Mouse (Mus musculus) leukemia stem cell, adult 10-12 weeks (primary cell): Measurements from ENCODE around the gene 4930412O13Rik. TPM values are rescaled to one million over a fixed set of nuclear protein-coding genes. Genes with fewer than 3 reads are reported as not detected.

Experiments used
- polyA plus RNA-seq: library from polyadenylated mRNA; stranded (reverse); fragments of >175 nt; gene quantifications from 2 replicates; pipeline ENCODE4 v1.2.3, GENCODE M21; 2012; ENCODE audit warnings: low replicate concordance

Gene 4930412O13Rik
- not detected in 2 replicates for polyA plus RNA-seq

DNA sequence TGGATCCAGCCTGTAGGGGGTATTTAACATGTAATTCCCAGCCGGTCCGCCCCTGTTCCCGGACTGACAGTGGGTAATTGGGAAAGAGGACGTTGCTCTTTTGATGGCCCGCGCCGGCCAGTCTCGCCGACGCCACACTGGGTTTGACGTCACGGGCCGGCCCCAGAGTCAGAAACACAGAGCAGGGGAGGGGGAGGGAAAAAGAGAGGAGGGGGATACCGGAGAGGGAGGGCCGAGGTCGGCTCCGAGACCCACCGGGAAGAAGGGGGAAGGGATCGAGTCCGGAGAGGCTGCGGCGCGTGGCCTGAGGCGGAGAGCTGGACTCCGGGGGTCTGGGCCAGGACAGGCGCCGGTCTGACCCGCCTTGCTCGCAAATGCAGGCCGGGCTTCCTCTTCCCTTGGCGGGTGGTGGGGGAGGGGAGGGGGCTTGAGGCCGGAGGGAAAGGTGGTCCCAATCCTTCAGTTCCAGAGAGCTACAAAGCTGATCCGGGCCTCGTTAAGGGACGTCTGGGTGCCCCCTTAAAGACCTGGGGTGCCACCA, at the start of gene 4930412O13Rik:
Gene 4930412O13Rik, plus strand, starts transcription at position 202 of the 541 bp plus-strand sequence.

DNA sequence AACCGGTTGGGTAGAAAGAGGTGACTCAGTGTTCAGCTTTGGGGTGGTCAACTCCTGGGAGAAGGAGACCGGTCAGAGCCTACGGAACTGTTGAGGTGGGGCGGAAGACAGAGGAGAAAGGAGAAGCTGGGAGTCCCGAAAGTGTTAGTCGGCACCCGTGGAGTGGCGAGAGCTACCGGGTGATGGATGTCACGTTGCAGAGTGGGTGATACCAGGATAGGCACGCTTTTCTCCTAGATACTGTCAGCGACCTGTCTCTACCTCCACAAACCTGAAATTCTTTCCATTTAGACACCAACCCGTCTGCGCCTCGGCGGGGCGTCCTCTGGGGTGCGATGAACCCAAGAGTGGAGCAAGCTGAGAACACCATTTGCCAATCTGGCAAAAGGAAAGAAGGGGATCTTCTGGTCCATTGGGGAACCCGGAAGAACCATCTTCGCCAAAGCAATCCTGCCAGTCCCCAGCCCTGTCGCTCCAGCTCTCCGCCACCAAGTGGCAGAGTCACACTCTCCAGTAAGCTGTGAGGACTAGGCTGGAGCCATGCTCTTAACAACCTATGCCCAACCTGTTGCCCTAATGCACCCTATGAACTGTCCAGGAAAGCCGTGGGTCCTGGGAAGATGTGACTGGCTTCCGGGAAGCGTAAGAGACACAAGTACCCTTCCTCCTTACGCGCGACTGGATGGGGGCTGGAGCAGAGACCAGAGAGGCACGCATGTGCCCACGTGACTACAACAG, 8.0 kb downstream of the 4930412O13Rik start, which contains the start of gene 9230102O04Rik:
Gene 9230102O04Rik, minus strand, starts transcription at position 628 of the 738 bp plus-strand sequence.

DNA sequence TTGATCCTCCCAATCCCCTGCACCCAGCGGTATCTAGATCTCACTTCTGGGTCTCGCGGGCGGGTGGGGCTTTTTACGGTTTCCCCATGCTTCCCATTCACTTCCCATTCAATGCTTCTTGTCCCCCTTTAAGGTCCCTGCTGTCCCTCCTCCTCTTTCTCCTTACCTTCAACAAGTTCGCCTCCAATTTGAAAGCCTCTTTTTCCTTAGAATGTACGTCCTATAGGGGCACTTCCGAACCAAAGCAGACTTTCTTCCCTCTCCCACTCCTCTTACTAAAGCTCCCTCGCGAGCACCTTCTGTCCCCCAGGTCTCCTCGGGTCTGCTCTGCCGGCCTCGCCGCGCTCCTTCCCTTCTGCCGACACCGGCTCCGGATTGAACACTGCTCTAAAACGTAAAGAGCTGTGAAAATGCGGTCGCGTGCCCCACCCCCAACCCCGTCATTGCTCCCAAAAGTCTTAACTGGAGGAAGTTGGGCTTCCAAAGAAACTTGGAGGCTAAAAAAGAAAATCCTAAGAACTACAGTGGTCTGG, 8.7 kb downstream of the 4930412O13Rik start, which contains the start of gene Gata3:
Gene Gata3, minus strand, starts transcription at position 384 of the 533 bp plus-strand sequence.

Other genes with a start within 250 kb of the 4930412O13Rik start
- gene 9230102O04Rik, start 8.3 kb downstream of the 4930412O13Rik start, polyA plus RNA-seq = not detected in 2 replicates
- gene Gata3, start 8.8 kb downstream of the 4930412O13Rik start, polyA plus RNA-seq = 18.7 and 25.6 TPM in 2 replicates
- 21.3 and 28.3 TPM in 2 replicates for gene Taf3, start 167.3 kb downstream of the 4930412O13Rik start, polyA plus RNA-seq
- 5.4 and 31.6 TPM in 2 replicates for gene Atp5c1, start 199.3 kb downstream of the 4930412O13Rik start, polyA plus RNA-seq
- 1.3 and 1.6 TPM in 2 replicates for gene Kin, start 199.3 kb downstream of the 4930412O13Rik start, polyA plus RNA-seq